Mouse (Mus musculus) gonadal fat pad, adult 2 months (tissue): ENCODE data around the gene Rab25. TPM values are rescaled to one million over a fixed set of nuclear protein-coding genes. Genes with fewer than 3 reads are reported as not detected.

Experiments
- DNase-seq: peaks from one replicate; pipeline ENCODE4 v3.0.0-alpha.2; 2012; ENCODE audit warnings: low read depth
- polyA plus RNA-seq: library from polyadenylated mRNA; depleted of rRNA; stranded (reverse); fragments of >200 nt; gene quantifications from 2 replicates; pipeline ENCODE4 v1.2.3, GENCODE M21; 2012

Gene Rab25
- polyA plus RNA-seq, 1 experiment, result 75.6 TPM

DNA sequence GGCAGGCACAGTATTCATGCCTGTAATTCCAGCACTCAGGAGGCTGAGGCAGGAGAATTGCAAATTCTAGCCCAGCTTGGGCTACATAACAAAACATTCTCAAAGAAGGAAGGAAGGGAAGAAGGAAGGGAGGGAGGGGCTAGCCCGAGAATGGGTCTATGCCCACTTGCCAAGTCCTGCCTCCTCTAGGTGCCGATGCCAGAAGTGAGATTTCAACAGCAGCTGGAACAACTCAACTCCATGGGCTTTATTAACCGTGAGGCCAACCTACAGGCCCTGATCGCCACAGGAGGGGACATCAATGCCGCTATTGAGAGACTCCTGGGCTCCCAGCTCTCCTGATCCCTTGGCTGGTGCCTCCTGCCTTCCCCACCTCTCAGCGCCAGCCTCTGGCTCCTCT, 19.8 kb upstream of the Rab25 start:
- no peak for DNase-seq

- no peak for DNase-seq
Measured at GRCm38 (mm10) chr3:88566536-88567061, 18.5 kb upstream of the Rab25 start.

DNA sequence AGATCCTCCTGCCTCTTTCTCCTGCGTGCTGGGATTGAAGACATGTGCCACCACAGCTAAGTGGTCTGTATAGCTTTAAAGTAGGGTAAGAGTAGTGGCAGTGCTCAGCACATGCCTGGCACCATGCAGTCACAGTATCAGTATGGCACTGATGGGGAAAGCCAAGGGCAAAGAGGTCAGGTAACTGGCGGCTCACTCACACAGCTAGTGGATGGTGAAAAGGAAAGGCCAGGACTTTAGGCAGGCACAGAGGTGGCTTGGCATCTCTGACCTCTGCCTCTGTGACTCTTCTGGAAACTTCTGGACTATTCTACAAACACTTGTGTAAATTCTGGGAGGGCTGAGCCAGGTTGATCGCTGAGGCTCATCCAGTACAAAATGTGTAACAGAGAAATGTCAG, 18.0 kb upstream of the Rab25 start:
- no peak for DNase-seq

GRCm38 (mm10) chr3:88563966-88564365, 15.9 kb upstream of the Rab25 start:
- no peak for DNase-seq

- no peak for DNase-seq
Measured at GRCm38 (mm10) chr3:88563442-88563841, 15.3 kb upstream of the Rab25 start.

- no peak for DNase-seq
Measured at GRCm38 (mm10) chr3:88561989-88562388, 13.9 kb upstream of the Rab25 start.

DNA sequence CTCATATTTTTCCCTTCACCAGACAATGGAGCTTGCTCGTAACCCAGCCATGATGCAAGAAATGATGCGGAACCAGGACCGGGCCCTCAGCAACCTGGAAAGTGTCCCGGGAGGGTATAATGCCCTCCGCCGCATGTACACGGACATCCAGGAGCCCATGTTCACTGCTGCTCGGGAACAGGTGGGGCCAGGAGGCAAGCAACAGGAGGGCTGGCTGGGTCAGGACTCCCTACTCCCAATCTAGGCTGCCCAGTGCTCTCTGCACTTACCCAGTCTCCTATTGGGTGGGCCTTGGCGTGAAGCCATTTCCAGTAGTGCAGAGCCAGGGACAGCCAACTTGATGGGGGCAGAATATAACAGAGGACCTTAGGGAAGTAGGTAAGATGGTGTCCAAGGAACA, 11.5 kb upstream of the Rab25 start:
- no peak for DNase-seq

GRCm38 (mm10) chr3:88556616-88557015, 8.5 kb upstream of the Rab25 start:
- no peak for DNase-seq

DNA sequence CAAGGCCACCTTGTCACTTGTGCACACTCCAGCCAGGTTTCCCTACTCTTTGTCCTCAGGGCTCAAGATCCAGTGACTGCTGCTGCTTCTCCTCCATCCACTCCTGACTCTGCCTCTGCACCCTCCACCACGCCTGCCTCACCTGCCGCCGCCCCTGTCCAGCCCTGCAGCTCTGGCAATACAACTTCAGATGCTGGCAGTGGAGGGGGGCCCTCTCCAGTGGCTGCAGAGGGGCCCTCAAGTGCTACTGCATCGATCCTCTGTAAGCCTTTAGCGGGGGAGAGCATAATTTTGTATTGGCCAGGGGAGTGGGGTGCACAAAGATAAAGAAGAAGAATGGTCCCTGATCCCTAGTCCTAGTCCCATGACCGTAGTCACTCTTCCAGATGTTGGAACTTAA, 7.6 kb upstream of the Rab25 start:
- no peak for DNase-seq

- no peak for DNase-seq
Measured at GRCm38 (mm10) chr3:88555069-88555605, 7.0 kb upstream of the Rab25 start.

GRCm38 (mm10) chr3:88553880-88554586, 5.9 kb upstream of the Rab25 start:
- no peak for DNase-seq

- DNase-seq, result no peak
Measured at GRCm38 (mm10) chr3:88553525-88553879, 5.4 kb upstream of the Rab25 start, which contains the start of gene Ubqln4. Gene Ubqln4 (plus strand): TSS chr3:88553758.

DNA sequence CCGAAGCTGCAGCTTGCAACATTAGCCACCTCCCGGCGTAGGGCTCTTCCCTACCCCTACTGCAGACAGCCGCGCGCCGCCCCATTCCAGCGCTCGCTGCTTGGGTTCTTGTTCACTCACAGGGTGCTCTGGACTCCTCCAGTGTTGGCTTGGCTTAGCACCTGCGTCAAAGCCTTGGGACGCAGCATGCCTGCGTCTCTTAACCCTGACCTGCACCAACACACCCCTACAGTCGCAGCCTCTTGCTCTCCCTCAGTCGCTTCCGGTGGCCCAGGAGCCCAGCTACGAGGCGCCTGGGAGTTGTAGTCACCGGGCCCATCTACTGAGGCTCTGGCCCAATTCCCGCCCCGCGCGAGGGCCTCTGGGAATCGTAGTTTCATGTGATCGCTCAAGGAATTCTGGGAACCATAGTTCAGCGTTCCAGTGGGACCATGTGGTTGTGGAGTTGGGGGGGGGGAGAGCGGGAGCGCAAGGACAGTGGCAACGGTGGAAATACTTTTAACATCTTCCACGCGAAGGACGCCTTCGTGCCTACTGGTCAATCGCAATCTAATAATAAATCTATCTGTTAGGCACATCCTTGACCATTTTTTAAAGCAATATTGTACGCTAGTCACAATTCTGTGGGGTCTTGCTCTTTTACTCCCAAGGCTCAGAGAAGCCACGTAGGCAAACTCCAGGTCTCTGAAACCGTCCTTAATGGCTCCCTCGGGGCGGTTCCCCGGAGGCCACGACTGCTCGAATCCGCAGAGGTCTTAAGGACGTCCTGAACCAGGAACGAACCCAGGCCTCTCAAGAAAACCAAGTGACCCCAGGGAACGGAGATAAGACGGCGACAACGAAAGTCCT, 4.8 kb upstream of the Rab25 start, which contains the start of gene Lamtor2:
Lamtor2 (minus strand) TSS at position 399 of the 849 bp plus-strand sequence.
- DNase-seq, result peak; percentile 90

- no peak for DNase-seq
Measured at GRCm38 (mm10) chr3:88552082-88552645, 4.1 kb upstream of the Rab25 start.

- no peak for DNase-seq
Measured at GRCm38 (mm10) chr3:88551586-88551985, 3.5 kb upstream of the Rab25 start.

- DNase-seq, result no peak
Measured at GRCm38 (mm10) chr3:88546674-88547418, 1.3 kb downstream of the Rab25 start.

GRCm38 (mm10) chr3:88544955-88545591, 3.0 kb downstream of the Rab25 start:
- DNase-seq, result no peak

DNA sequence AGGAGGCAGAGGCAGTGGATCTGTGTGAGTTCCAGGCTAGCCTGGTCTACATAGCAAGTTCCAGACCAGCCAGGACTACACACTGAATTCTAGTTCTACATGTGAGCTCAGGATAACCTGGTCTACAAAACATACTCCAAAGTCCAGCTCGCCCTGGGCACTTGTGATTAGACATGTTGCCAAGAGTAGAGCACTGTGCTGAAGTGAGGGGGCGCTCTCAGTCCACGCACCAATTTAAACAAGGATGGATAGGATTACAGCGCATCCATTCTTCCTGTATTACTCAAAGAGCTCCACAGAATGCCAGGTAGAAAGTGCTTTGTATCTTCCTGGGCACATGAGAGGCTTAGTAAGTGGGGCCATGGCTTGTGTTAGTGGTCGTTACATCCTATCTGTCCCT, 3.6 kb downstream of the Rab25 start:
- no peak for DNase-seq

DNA sequence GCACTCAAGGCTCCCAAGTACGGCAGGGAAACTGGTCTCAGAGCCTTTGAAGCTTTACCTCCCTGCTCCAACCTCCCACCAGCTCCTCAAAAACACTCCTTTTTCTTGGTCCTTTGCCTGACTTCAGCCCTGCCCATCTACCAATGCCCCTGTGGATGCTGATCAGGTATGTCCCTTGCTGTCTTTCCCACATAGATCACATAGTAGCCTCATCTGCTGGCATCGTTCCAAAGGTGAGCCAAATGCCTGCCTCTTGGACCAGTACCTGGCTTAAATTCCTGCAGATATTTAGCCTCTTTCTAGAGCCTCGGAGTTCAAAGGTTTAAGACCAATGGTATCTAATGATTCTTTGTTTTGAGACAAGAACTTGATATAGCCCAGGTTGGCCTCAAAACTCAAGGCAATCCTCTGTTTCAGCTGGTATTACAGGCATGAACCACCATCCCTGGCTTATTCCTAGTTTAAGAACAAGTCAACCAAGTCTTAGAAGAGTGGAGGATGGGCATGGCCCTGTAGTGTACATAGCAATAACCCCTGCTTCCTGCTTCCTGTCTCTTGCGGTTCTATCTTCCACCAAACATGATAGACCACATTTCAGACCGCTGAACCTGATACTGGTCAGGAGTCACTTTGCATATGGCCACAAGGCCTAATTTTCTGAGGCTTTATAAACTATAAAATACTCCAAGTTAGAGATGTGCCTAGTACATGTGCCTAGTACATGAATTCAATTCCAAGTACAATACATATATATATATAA, 4.3 kb downstream of the Rab25 start:
- no peak for DNase-seq

DNA sequence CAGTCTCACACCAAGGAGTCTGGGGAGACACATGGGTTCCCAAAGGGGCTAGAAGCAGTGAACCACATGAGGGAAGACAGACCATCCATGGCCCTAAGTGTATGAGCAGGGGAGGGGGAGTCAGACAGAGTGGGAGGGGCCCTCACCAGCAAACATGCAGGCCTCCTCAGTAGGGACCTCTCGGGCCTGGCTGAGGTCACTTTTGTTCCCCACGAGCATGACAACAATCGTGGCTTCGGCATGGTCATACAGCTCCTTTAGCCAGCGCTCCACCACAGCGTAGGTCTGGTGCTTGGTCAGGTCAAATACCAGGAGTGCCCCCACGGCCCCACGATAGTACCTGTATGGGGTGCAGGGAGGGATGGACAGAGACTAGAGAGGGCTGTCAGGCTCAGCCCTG, 4.9 kb downstream of the Rab25 start:
- DNase-seq, result no peak
